Mouse (Mus musculus): ENCODE measurements at regions not wholly inside any gene's neighbourhood (a gene's known extent, or its start where the extent isn't known, plus 50 kb on each side); places are given as distances from the start of the nearest gene placed in this dataset.

DNA sequence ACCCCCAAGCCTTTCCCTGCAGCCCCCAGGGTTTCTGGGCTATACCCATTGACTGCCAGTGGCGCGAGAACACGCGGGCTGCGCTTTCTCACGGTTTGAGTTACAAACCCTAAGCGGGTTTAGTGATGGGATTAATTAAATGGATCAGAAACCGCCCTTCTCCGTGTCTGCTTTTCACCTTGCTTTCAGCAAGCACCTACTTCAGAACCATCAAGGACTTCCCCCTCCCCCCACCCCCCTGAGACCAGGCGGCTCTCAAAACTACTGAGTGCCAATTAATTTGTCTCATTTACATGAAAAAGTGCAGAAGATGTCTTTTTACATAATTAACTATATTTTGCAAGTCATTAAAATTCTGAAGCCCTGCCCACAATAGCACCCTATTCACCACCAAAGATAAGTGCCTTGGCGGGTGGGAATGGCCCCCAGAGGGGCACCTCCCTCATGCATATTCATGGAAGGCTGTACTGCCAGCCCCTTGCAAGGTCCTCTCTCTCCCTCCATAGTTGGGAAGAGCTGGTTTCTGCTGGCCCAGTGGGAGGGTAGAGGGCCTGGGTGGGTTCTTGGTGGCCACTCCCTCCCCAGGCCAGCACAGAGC lies 89.1 kb upstream of the Otos start:
- H3K4me1 ChIP-seq (ENCODE audit: control insufficient read depth, insufficient read depth, low read length) = no peaks in the 10 kb centered on the region
- H3K4me2 ChIP-seq (replicated peaks; ENCODE audit: low read depth, low read length) = no peak overlapping the region
- ATAC-seq (ENCODE audit: low FRiP score, low TSS enrichment) = no peak
- 36% methylated on average over 11 of the region's 11 CpGs for WGBS
- H3K27ac ChIP-seq (ENCODE audit: low read depth, low read length) = no peak overlapping the region
- no peaks in the 10 kb centered on the region for H3K27me3 ChIP-seq (ENCODE audit: control insufficient read depth, insufficient read depth, low read length)
- H3K9ac ChIP-seq (ENCODE audit: low read depth, low read length) = no peak overlapping the region
- no peak overlapping the region for H3K4me3 ChIP-seq (ENCODE audit: low read length)
- H3K36me3 ChIP-seq (ENCODE audit: control insufficient read depth, insufficient read depth, low read length) = no peaks in the 10 kb centered on the region
- no peaks in the 10 kb centered on the region for H3K9me3 ChIP-seq (ENCODE audit: control insufficient read depth, low read length)

DNA sequence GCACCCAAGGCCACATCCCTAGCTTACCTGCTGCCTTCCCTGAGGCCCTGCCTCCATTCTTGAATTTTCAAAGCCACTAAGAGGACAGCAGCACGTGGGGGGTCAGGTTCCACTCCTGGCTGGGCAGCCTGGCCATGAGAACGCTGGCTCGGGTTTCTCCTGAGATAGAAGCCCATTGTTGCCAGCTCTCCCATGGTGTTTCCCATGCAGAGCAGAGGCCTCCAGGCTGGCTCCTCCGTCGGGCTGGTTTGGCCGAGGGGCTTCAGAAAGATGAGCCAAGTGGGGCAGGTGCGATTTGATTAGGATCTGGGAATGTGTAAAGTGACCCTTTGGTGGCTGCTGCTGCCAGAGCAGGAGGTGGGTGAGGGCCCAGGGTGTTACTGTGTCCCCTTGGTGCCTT lies 87.8 kb upstream of the Otos start:
- Histone ChIP-seq H3K4me2 (replicated peaks; ENCODE audit: low read depth, low read length) (no peak overlapping the region), H3K4me1 (ENCODE audit: control insufficient read depth, insufficient read depth, low read length) (no peaks in the 10 kb centered on the region), H3K9ac (ENCODE audit: low read depth, low read length) (no peak overlapping the region), H3K27me3 (ENCODE audit: control insufficient read depth, insufficient read depth, low read length) (no peaks in the 10 kb centered on the region), H3K27ac (ENCODE audit: low read depth, low read length) (no peak overlapping the region), H3K9me3 (ENCODE audit: control insufficient read depth, low read length) (no peaks in the 10 kb centered on the region), H3K4me3 (ENCODE audit: low read length) (no peak overlapping the region), H3K36me3 (ENCODE audit: control insufficient read depth, insufficient read depth, low read length) (no peaks in the 10 kb centered on the region)
- no peak for ATAC-seq (ENCODE audit: low FRiP score, low TSS enrichment)
- WGBS = 31% methylated on average over 7 of the region's 7 CpGs

DNA sequence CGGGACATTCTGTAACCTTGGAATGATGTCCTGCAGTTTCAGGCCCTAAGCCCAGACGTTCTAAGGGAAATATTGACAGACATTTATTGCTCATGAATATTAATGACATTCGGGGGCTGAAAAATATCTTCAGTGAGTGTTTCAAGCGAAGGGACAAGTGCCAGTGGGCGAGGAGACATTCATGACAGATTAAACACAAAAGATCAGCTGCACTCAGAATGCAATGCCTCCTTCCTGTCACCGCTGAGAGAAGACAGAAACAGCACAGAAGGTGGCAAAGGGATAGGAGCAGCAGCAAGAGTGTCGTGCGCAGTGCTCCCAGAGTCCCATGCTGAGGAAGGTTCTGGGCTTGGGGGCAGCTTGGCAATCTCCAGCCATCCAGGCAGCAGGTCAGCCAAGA lies 85.1 kb upstream of the Otos start:
- 71% methylated on average over 8 of the region's 8 CpGs for WGBS
- no peaks in the 10 kb centered on the region for H3K36me3 ChIP-seq (ENCODE audit: control insufficient read depth, insufficient read depth, low read length)
- H3K9ac ChIP-seq (ENCODE audit: low read depth, low read length) = no peak overlapping the region

DNA sequence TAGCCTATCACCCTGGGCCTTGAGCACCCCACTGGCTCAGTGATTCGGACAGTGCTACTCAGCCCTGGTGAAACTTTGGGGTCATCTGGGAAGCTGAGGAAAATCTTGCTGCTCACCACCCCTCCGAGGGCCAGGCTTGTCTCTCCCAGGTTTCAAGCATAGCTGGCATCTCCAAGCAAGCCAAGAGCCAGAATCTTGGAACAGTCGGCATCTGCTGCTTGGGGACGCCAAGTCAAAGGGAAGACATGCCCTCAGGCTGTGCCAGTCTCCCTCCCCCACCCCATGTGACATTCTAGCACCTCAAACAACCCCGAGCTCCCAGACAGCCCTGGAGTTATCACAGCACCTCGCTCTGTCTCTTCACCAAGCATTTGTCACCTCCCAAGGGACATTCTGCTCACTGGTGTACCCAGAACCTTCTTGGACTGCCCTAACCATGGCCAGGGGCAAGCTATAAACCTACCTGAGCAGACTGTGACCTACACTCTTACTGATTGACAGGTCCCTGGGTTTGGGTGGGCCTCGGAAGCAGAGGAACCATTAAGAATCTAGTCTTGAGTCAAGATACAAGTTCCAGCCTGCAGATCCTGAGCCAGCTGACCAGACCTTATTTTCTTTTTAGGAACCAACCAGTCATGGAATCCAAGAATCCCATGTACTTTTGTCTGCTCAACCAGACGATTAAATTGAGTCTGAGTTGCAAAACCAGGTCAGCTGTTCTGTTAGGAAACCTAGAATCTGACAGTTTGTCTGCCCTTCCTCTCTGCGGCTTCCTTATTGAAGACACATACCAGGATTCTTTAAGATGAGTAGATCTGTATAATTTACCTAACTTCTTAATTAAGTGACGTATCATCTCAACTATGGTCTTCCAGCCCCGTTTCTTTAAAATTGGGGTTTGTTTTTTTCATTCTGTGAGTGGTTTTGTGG lies 83.0 kb upstream of the Otos start:
- H3K27me3 ChIP-seq (ENCODE audit: control insufficient read depth, insufficient read depth, low read length) = no peaks in the 10 kb centered on the region
- H3K4me3 ChIP-seq (ENCODE audit: low read length) = no peak overlapping the region
- WGBS = 80% methylated on average over 11 of the region's 11 CpGs
- H3K9ac ChIP-seq (ENCODE audit: low read depth, low read length) = no peak overlapping the region
- H3K4me1 ChIP-seq (ENCODE audit: control insufficient read depth, insufficient read depth, low read length) = no peaks in the 10 kb centered on the region
- H3K36me3 ChIP-seq (ENCODE audit: control insufficient read depth, insufficient read depth, low read length) = no peaks in the 10 kb centered on the region
- no peak overlapping the region for H3K4me2 ChIP-seq (replicated peaks; ENCODE audit: low read depth, low read length)
- no peak overlapping the region for H3K27ac ChIP-seq (ENCODE audit: low read depth, low read length)
- no peaks in the 10 kb centered on the region for H3K9me3 ChIP-seq (ENCODE audit: control insufficient read depth, low read length)
- no peak for ATAC-seq (ENCODE audit: low FRiP score, low TSS enrichment)

More for the DNA sequence above, 85.1 kb upstream of the Otos start:
- ATAC-seq (ENCODE audit: low FRiP score, low TSS enrichment) = no peak
- Histone ChIP-seq H3K27ac (ENCODE audit: low read depth, low read length) (no peak overlapping the region), H3K9me3 (ENCODE audit: control insufficient read depth, low read length) (no peaks in the 10 kb centered on the region), H3K4me2 (replicated peaks; ENCODE audit: low read depth, low read length) (no peak overlapping the region), H3K4me3 (ENCODE audit: low read length) (no peak overlapping the region), H3K27me3 (ENCODE audit: control insufficient read depth, insufficient read depth, low read length) (no peaks in the 10 kb centered on the region), H3K4me1 (ENCODE audit: control insufficient read depth, insufficient read depth, low read length) (no peaks in the 10 kb centered on the region)

DNA sequence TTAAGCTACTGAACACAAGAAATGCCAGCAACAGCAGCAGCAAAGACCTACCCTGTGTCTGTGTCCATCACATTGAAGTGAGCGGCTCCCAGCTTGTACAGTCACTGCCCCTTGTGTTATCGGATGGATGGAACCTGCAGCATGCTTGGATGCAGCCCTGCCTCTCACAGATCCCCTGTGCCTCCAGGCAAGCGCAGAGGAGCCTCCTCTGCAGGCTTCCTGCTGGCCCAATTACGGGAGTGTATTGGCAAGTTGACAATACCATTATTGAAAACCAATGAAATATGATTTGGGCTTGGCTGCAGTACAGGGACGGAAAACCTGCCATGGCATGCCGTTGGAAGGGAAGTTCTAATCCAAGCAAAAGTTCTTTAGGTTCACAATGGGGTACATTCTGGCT lies 81.9 kb upstream of the Otos start:
- Histone ChIP-seq H3K27ac (ENCODE audit: low read depth, low read length) (no peak overlapping the region), H3K4me3 (ENCODE audit: low read length) (no peak overlapping the region), H3K27me3 (ENCODE audit: control insufficient read depth, insufficient read depth, low read length) (no peaks in the 10 kb centered on the region), H3K9ac (ENCODE audit: low read depth, low read length) (no peak overlapping the region), H3K4me2 (replicated peaks; ENCODE audit: low read depth, low read length) (no peak overlapping the region), H3K36me3 (ENCODE audit: control insufficient read depth, insufficient read depth, low read length) (no peaks in the 10 kb centered on the region), H3K4me1 (ENCODE audit: control insufficient read depth, insufficient read depth, low read length) (no peaks in the 10 kb centered on the region), H3K9me3 (ENCODE audit: control insufficient read depth, low read length) (no peaks in the 10 kb centered on the region)
- ATAC-seq (ENCODE audit: low FRiP score, low TSS enrichment) = no peak
- 81% methylated on average over 6 of the region's 6 CpGs for WGBS

DNA sequence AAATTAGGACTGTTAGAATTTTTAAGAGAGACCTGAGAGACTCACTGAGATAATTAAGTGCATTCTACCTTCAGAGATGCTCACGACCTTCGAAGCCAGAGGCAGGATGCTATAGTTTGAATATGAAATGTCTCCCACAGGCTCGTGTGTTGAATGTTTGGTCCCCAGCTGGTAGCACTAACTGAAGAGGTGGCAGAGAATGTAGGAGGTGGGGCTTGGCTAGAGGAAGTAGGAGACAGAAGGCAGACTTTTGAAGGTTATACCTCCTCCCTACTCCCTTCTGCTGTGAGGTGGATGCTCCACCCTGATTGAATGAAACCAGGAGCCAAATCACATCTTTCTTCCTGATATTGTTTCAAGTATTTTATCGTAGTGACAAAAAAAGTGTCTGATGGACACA lies 79.3 kb upstream of the Otos start:
- Histone ChIP-seq H3K27me3 (ENCODE audit: control insufficient read depth, insufficient read depth, low read length) (no peaks in the 10 kb centered on the region), H3K4me1 (ENCODE audit: control insufficient read depth, insufficient read depth, low read length) (no peaks in the 10 kb centered on the region), H3K9me3 (ENCODE audit: control insufficient read depth, low read length) (no peaks in the 10 kb centered on the region), H3K36me3 (ENCODE audit: control insufficient read depth, insufficient read depth, low read length) (no peaks in the 10 kb centered on the region), H3K4me3 (ENCODE audit: low read length) (no peak overlapping the region), H3K4me2 (replicated peaks; ENCODE audit: low read depth, low read length) (no peak overlapping the region), H3K27ac (ENCODE audit: low read depth, low read length) (no peak overlapping the region), H3K9ac (ENCODE audit: low read depth, low read length) (no peak overlapping the region)
- no peak for ATAC-seq (ENCODE audit: low FRiP score, low TSS enrichment)
- 77% methylated on average over 4 of the region's 4 CpGs for WGBS

DNA sequence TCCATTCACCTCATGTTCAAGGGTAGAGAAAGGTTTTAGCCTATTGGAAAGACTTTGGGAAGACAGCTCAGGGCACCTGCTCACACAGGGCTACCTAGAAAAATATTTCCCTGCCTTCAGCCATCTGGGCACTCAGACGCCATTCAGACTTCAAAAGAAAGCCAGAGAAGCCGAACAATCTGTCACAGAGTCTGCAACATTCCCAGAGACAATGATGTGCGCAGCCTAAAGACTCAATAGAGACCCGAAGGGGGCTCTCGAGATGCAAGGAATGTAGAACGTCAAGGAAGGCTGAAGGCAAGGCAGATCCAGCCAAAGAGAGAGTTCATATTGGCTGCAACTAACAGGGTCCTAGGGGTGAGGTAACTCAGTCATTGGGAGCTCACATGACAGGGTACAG lies 78.7 kb upstream of the Otos start:
- Histone ChIP-seq H3K4me2 (replicated peaks; ENCODE audit: low read depth, low read length) (no peak overlapping the region), H3K4me3 (ENCODE audit: low read length) (no peak overlapping the region), H3K9me3 (ENCODE audit: control insufficient read depth, low read length) (no peaks in the 10 kb centered on the region), H3K36me3 (ENCODE audit: control insufficient read depth, insufficient read depth, low read length) (no peaks in the 10 kb centered on the region), H3K4me1 (ENCODE audit: control insufficient read depth, insufficient read depth, low read length) (no peaks in the 10 kb centered on the region), H3K27me3 (ENCODE audit: control insufficient read depth, insufficient read depth, low read length) (no peaks in the 10 kb centered on the region), H3K27ac (ENCODE audit: low read depth, low read length) (no peak overlapping the region), H3K9ac (ENCODE audit: low read depth, low read length) (no peak overlapping the region)
- no peak for ATAC-seq (ENCODE audit: low FRiP score, low TSS enrichment)
- WGBS = 66% methylated on average over 6 of the region's 6 CpGs

DNA sequence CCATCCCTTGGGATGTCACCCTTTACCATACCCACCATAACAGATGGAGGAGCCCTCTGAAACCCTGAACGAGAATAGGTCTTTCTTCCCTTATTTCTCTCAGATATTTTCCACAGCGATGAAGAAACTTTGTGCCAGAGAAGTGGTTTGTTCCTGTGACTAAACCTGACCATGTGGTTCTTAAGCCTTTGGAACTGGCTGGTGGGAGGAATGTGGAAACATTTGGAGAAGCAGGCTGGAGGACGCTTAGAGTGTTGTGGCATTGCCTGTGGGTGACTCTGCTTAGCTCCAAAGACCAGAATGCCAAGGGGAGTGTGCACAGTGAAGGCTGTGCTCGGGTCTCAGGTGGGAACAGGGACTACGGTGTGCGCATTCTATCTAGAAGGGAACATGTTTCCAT lies 77.7 kb upstream of the Otos start:
- no peak for ATAC-seq (ENCODE audit: low FRiP score, low TSS enrichment)
- Histone ChIP-seq H3K9me3 (ENCODE audit: control insufficient read depth, low read length) (no peaks in the 10 kb centered on the region), H3K27ac (ENCODE audit: low read depth, low read length) (no peak overlapping the region), H3K9ac (ENCODE audit: low read depth, low read length) (no peak overlapping the region), H3K4me1 (ENCODE audit: control insufficient read depth, insufficient read depth, low read length) (no peaks in the 10 kb centered on the region), H3K27me3 (ENCODE audit: control insufficient read depth, insufficient read depth, low read length) (no peaks in the 10 kb centered on the region), H3K36me3 (ENCODE audit: control insufficient read depth, insufficient read depth, low read length) (no peaks in the 10 kb centered on the region), H3K4me2 (replicated peaks; ENCODE audit: low read depth, low read length) (no peak overlapping the region), H3K4me3 (ENCODE audit: low read length) (no peak overlapping the region)
- 84% methylated on average over 6 of the region's 6 CpGs for WGBS

DNA sequence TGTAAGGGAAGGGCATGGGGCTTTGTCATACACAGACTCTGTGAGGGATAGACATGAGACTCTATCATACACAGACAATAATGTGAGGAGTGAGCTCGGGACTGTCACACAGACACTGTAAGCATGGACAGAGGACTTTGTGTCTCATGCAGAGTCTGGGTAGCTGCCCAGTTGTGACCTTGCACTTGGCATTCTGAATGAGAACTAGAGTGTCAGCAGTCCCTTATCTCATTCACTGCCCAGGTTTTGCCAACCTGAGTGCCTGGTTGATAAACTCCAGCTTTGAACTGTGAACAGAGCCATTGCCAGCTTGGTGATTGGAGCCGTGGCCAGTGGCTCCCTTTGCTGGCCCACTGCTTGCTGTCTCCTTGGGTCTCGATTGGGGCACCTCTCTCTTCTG lies 75.5 kb upstream of the Otos start:
- H3K9me3 ChIP-seq (ENCODE audit: control insufficient read depth, low read length) = no peaks in the 10 kb centered on the region
- no peak for ATAC-seq (ENCODE audit: low FRiP score, low TSS enrichment)
- no peak overlapping the region for H3K4me3 ChIP-seq (ENCODE audit: low read length)
- H3K27ac ChIP-seq (ENCODE audit: low read depth, low read length) = no peak overlapping the region
- H3K9ac ChIP-seq (ENCODE audit: low read depth, low read length) = no peak overlapping the region
- H3K27me3 ChIP-seq (ENCODE audit: control insufficient read depth, insufficient read depth, low read length) = no peaks in the 10 kb centered on the region
- 74% methylated on average over 3 of the region's 3 CpGs for WGBS
- no peak overlapping the region for H3K4me2 ChIP-seq (replicated peaks; ENCODE audit: low read depth, low read length)
- no peaks in the 10 kb centered on the region for H3K4me1 ChIP-seq (ENCODE audit: control insufficient read depth, insufficient read depth, low read length)
- H3K36me3 ChIP-seq (ENCODE audit: control insufficient read depth, insufficient read depth, low read length) = no peaks in the 10 kb centered on the region
